Mouse (Mus musculus) heart, postnatal 0 days (tissue): Measurements from ENCODE around the gene Mief1.

ENCODE experiments used
- CTCF ChIP-seq: IDR thresholded peaks from 2 replicates; pipeline ENCODE4 v1.5.1; 2016; ENCODE audit warnings: antibody characterized with exemption, control low read depth, low read depth
- EP300 ChIP-seq: IDR thresholded peaks from 2 replicates; pipeline ENCODE4 v1.6.1; 2016; ENCODE audit warnings: antibody characterized with exemption, low read depth

DNA sequence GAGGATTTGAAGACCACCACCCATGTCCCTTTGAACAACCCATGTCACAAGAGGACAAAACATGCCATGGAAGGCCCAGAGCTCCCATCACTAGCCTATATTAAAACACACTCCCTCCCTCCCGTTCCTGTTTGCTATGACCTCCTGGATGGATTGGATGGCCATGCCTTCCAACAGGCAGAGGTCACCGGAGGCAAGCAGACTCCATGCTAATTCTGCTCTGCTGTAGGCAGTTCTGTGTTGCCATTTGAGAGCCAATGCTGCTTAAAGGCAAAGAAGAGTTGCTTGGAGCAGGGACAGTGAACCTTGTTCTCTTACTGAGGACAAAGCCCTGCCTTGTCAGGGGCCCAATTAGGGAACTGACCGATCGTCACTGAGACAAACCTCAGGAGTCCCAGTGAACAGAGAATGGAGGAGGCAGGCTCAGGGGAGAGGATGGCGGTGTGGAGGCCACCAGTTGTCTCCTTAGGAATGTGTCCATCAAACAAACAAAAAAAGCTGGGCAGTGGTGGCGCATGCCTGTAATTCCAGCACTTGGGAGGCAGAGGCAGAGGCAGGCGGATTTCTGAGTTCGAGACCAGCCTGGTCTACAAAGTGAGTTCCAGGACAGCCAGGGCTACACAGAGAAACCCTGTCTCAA, 25.7 kb downstream of the Mief1 start:
- TF ChIP-seq CTCF (no peak), EP300 (no peak)
